Mouse (Mus musculus): Measurements from ENCODE around the gene Tmbim4.

Tmbim4 gene

DNA sequence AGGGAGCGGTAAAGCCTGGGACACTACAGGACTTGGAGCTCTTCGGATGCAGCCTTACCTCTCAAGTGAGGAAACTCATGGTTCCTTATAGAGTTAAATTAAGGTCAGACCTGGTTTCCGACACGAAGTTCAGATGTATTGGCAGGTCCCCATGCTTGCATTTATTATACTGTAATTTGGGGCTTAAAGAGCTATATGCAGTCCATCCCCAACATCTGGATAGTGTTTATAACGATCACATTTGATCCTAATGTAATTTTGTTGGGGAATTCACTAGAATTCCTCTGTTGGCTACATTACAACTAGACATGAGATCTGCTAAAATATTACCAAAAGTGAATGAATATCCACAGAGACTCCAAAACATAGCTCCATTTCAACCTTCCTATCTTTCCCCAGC is 44.3 kb downstream of the Tmbim4 start:
- DNase-seq (ENCODE audit: low spot score) = no peak

GRCm38 (mm10) chr10:120246994-120247750 is 45.8 kb downstream of the Tmbim4 start:
- DNase-seq (ENCODE audit: low spot score) = peak; percentile 88

DNA sequence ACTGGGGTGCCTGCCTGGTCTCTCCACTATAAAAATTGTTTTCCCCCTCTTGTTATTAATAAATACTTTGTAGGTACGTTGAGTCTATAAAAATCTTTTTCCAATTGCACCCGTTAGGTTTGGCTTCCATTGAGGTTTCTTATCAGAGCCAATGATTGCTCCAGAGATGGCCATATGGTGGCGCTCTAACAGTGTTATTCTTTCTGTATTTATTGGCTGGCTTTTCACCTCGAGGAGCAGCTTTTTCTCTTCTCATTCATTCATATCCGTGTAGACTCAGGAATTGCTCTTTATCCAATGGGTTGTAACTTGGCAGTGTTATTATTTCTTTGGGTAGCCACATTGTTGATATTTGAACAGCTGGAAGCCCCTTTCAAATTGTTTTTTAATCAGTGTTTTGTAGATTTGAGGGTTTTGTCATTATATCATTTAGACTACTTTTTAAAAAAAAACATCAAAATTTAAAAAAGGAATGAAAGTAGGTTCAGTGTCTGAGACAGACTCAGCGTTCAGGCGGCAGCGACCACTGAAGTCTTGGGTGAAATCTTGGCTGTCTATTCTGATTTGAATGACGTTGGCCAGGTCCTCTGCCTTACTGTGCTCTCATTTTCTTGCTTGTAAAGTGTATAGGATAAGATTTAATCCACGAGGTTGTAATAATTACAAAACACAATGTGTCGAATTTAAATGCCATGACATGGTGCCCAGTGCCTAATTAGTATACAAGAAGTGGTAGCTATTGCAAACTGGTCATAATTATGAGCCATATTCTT is 49.7 kb downstream of the Tmbim4 start:
- DNase-seq (ENCODE audit: low spot score) = no peak

DNA sequence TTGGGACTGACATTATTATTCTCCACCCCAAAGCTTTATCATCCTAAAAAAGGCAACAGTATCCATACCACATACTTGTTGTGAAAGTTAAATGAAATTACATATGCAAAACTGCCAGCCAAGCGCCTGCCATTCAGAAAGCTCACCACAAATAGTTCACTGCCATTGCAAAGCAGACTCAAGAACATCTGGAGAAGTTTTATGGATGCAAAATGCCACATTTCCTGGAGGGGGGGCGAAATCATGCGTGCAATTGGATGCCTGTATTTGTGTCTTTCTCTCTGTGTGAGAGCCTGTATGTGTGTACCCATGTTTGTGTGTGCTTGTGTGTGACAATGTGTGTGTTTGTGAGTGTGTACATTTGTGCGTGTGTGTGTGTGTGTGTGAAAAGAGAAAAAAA is 50.4 kb downstream of the Tmbim4 start:
- DNase-seq (ENCODE audit: low spot score) = no peak

- no peak for DNase-seq (ENCODE audit: low spot score)
These were observed 51.4 kb downstream of the Tmbim4 start for GRCm38 (mm10) chr10:120252800-120253199.

DNA sequence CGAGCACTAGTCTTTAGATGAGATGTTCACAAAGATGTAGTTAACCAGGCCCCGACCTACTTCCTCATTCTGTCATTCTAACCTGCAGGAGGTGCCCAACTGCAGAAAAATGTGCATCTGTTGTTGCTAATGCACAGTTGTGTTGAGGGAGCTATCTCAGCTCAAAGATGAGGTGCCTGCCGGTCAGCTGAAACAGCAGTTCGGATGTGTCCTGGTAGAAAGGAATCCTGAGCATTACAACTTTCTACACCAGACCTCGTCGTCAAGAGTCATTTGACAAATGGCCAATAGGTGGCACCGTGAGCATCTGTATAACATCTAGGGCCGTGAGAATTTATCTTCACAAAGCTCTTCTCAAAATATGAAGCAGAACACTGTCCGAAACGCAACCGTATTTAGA is 55.8 kb downstream of the Tmbim4 start:
- DNase-seq (ENCODE audit: low spot score) = peak; percentile 75

GRCm38 (mm10) chr10:120267790-120268189 is 66.4 kb downstream of the Tmbim4 start:
- no peak for DNase-seq (ENCODE audit: low spot score)

DNA sequence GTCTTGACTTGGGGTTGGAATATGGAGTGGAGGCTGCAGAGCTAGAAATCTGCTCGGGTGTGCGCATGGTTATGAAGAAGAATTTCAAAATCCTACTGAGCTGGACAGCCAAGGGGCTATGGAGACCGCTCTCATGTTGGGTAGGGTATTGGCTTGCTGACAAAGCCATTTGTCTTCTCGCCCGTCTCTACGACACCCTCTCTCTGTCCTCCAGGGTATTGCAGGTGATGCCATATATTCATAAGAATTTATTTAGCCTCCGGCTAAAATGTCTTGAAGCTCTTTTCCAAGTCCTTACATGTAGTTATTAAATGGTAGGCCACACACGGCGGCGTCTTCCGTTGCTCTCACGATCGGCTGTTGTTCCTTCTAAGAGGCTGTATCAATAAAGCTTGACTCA is 68.6 kb downstream of the Tmbim4 start:
- DNase-seq (ENCODE audit: low spot score) = no peak

GRCm38 (mm10) chr10:120270777-120271176 is 69.4 kb downstream of the Tmbim4 start:
- DNase-seq (ENCODE audit: low spot score) = peak; percentile 66

GRCm38 (mm10) chr10:120271318-120271717 is 69.9 kb downstream of the Tmbim4 start:
- no peak for DNase-seq (ENCODE audit: low spot score)

- DNase-seq (ENCODE audit: low spot score) = no peak
These were observed 70.5 kb downstream of the Tmbim4 start for GRCm38 (mm10) chr10:120271879-120272269.

DNA sequence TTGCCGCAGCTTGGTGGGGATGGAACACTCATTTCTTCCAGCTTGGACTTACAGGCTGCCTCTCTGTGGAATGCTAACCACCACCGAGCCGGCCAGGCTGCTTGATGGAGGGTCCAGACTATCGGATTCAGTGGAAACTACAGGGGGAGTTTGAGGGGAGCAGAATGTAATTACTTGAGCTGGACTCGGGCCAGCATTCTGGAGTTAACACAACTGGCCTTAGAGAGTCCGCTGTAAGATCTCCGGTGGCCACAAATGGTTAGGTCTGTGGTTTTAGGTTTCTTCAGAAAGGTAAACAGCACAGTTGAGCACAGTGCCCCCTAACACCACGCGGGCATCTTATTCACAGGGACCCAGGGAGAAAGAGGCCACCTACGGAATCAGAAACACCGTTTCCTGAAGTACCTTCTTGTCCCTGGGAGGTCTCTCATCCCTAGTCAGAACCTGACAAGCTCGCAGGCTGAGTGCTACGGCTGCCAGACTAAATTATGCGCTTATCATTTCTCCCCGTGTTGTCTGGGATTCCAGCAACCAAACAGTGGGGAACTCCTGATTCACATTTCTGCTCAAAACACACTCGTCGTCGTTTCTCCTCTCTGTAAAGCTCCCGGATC is 71.0 kb downstream of the Tmbim4 start:
- no peak for DNase-seq (ENCODE audit: low spot score)

- DNase-seq (ENCODE audit: low spot score) = no peak
These were observed 71.9 kb downstream of the Tmbim4 start for GRCm38 (mm10) chr10:120273335-120273734.
